Mouse (Mus musculus) megakaryocyte, embryonic 14.5 days (primary cell): ENCODE measurements at regions not wholly inside any gene's neighbourhood (a gene's known extent, or its start where the extent isn't known, plus 50 kb on each side); places are given as distances from the start of the nearest gene placed in this dataset.

Source experiments
- H3K27me3 ChIP-seq: replicated peaks from 2 replicates; pipeline ENCODE3; 2012; ENCODE audit warnings: inconsistent platforms
- H3K36me3 ChIP-seq: replicated peaks from 2 replicates; pipeline ENCODE3; 2012; ENCODE audit warnings: low read length, inconsistent platforms, mixed read lengths
- H3K4me1 ChIP-seq: 2 replicates; pipeline ENCODE4 v1.6.1; 2012; ENCODE audit warnings: inconsistent platforms
- H3K4me3 ChIP-seq: replicated peaks from 2 replicates; pipeline ENCODE3; 2012; ENCODE audit warnings: moderate library complexity, mild to moderate bottlenecking, inconsistent platforms
- H3K9me3 ChIP-seq: 2 replicates; pipeline ENCODE4 v1.6.1; 2012; ENCODE audit warnings: inconsistent platforms
- FLI1 ChIP-seq: IDR thresholded peaks from 2 replicates; pipeline ENCODE4 v1.6.1; 2012; ENCODE audit warnings: low read length, inconsistent platforms, mixed read lengths
- GATA1 ChIP-seq: IDR thresholded peaks from 3 replicates; pipeline ENCODE4 v1.6.1; 2012; ENCODE audit warnings: mixed read lengths, low read length, inconsistent platforms, borderline replicate concordance

GRCm38 (mm10) chr8:47769452-47769851 lies 52.5 kb upstream of the Cldn24 start:
- TF ChIP-seq GATA1: no peak
- TF ChIP-seq FLI1: no peak
- no peaks in the 10 kb centered on the region for H3K27me3 ChIP-seq
- H3K36me3 ChIP-seq: no peaks in the 10 kb centered on the region
- no peak overlapping the region for H3K4me3 ChIP-seq
- H3K4me1 ChIP-seq: no peaks in the 10 kb centered on the region
- H3K9me3 ChIP-seq: peaks cover 25% of the 10 kb centered on the region

- no peaks in the 10 kb centered on the region for H3K27me3 ChIP-seq
- no peaks in the 10 kb centered on the region for H3K36me3 ChIP-seq
- TF ChIP-seq FLI1: no peak
- TF ChIP-seq GATA1: no peak
Observed at GRCm38 (mm10) chr8:47768751-47769150, 53.2 kb upstream of the Cldn24 start.

GRCm38 (mm10) chr8:47764480-47764879 lies 50.7 kb upstream of the Cdkn2aip start:
- H3K4me1 ChIP-seq: no peaks in the 10 kb centered on the region
- peaks cover 9% of the 10 kb centered on the region for H3K9me3 ChIP-seq
- TF ChIP-seq FLI1: no peak
- TF ChIP-seq GATA1: no peak
- H3K36me3 ChIP-seq: no peaks in the 10 kb centered on the region
- H3K4me3 ChIP-seq: no peak overlapping the region
- H3K27me3 ChIP-seq: no peaks in the 10 kb centered on the region

More at GRCm38 (mm10) chr8:47768751-47769150, 53.2 kb upstream of the Cldn24 start:
- peak overlapping the region; percentile 53 for H3K4me3 ChIP-seq
- no peaks in the 10 kb centered on the region for H3K4me1 ChIP-seq
- H3K9me3 ChIP-seq: peaks cover 25% of the 10 kb centered on the region

- TF ChIP-seq GATA1 (no peak), FLI1 (no peak)
- Histone ChIP-seq H3K27me3 (no peaks in the 10 kb centered on the region), H3K36me3 (no peaks in the 10 kb centered on the region), H3K4me1 (no peaks in the 10 kb centered on the region), H3K4me3 (no peak overlapping the region), H3K9me3 (peaks cover 5% of the 10 kb centered on the region)
Observed at GRCm38 (mm10) chr8:47764068-47764467, 50.3 kb upstream of the Cdkn2aip start.
